Mouse (Mus musculus) hindbrain, embryonic 13.5 days (tissue): ENCODE measurements around the gene Pold1. TPM values are rescaled to one million over a fixed set of nuclear protein-coding genes. Genes with fewer than 3 reads are reported as not detected.

Experiments
- ATAC-seq: fragments of 200-750 bp; cut with Nextera tagmentation; 2 replicates; pipeline ENCODE4 v1.8.0; 2017; ENCODE audit warnings: moderate TSS enrichment; ENCODE audit not compliant: low FRiP score
- H3K27ac ChIP-seq: fragments of 300-500 bp; sonication (generic); 2 replicates; pipeline ENCODE4 v1.5.1; 2015; ENCODE audit warnings: inconsistent platforms, mild to moderate bottlenecking, moderate library complexity
- H3K27me3 ChIP-seq: fragments of 300-500 bp; sonication (generic); 2 replicates; pipeline ENCODE4 v1.6.1; 2015; ENCODE audit warnings: mild to moderate bottlenecking, inconsistent platforms
- H3K36me3 ChIP-seq: fragments of 300-500 bp; sonication (generic); 2 replicates; pipeline ENCODE4 v1.6.1; 2015; ENCODE audit warnings: mild to moderate bottlenecking, inconsistent platforms
- H3K4me1 ChIP-seq: fragments of 300-500 bp; sonication (generic); replicated peaks from 2 replicates; pipeline ENCODE4 v1.6.1; 2015; ENCODE audit warnings: inconsistent platforms
- H3K4me2 ChIP-seq: fragments of 300-500 bp; sonication (generic); 2 replicates; pipeline ENCODE4 v1.6.1; 2015; ENCODE audit warnings: inconsistent platforms, mild to moderate bottlenecking, moderate library complexity
- H3K4me3 ChIP-seq: fragments of 300-500 bp; sonication (generic); 2 replicates; pipeline ENCODE4 v1.5.1; 2015; ENCODE audit warnings: mild to moderate bottlenecking, inconsistent platforms
- H3K9ac ChIP-seq: fragments of 300-500 bp; sonication (generic); 2 replicates; pipeline ENCODE4 v1.6.1; 2015; ENCODE audit warnings: mild to moderate bottlenecking, inconsistent platforms
- H3K9me3 ChIP-seq: fragments of 300-500 bp; sonication (generic); 2 replicates; pipeline ENCODE4 v1.6.1; 2016; ENCODE audit warnings: inconsistent platforms
- WGBS: fragments of 180-500 bp; shearing (Covaris S2); methylation state at CpG from one replicate; pipeline ENCODE4 v1.1.7; 2015; 5-methylcytosine and 5-hydroxymethylcytosine counted together
- polyA plus RNA-seq: library from polyadenylated mRNA; unstranded; fragments of >200 nt; fragmentation: Nextera tagmentation; extraction: Ambion mirVana; gene quantifications from 2 replicates; pipeline ENCODE4 v1.2.1, GENCODE M21; 2015

Pold1 gene
- polyA plus RNA-seq, 1 experiment from 2014 or later, result 24.4 TPM

DNA sequence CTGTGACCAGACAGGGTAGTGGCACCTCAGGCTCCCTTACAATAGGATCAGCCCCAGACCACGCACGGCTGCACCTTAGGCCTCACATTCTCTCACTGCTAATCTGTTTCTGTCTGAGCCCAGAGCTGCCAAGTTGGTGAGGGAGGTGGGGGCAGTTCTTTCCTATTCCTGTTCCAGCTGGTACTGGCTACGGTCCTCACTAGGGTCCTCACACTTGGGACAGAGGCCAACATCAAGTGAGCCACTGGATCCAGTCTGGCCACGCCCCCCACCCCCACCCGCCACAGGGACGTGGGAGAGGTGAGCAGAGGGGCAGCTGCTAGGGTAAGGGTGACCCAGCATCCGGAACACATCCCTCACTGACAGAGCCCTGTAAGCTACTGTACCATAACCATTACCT lies 11.6 kb downstream of the Pold1 start:
- Histone ChIP-seq H3K27ac (no peak overlapping the region), H3K36me3 (peaks cover 86% of the 10 kb centered on the region), H3K4me2 (no peak overlapping the region), H3K9ac (0 out of 2 replicates have a peak overlapping the region, but pooled peaks have one; percentile 9), H3K9me3 (no peaks in the 10 kb centered on the region), H3K4me1 (no peaks in the 10 kb centered on the region), H3K27me3 (no peaks in the 10 kb centered on the region), H3K4me3 (no peak overlapping the region)
- 89% methylated on average over 7 of the region's 7 CpGs for WGBS
- ATAC-seq, result no peak

DNA sequence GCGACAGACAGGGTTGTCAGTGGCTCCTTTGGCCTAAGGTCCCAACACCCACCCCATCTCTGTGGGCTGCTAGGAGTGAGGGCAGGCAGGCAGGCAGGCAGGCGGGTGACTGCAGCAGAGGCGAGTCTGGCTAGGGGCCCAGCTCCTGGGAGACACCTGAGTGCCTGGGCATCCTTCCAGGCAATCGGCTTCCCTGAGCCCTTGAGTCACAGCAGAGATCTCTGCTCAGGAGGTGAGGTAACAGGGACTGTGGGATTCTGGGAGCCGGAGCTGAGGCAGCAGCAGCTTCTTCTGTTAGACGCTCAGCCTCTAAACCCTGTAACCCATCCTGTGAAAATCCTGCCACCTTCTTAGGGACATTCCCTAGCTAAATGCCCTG lies 12.1 kb downstream of the Pold1 start:
- Histone ChIP-seq H3K36me3 (peaks cover 81% of the 10 kb centered on the region), H3K9me3 (no peaks in the 10 kb centered on the region), H3K27me3 (no peaks in the 10 kb centered on the region), H3K4me1 (no peaks in the 10 kb centered on the region), H3K27ac (no peak overlapping the region), H3K9ac (peak overlapping the region; percentile 9; the same call in 1 of the 2 replicates), H3K4me3 (no peak overlapping the region), H3K4me2 (no peak overlapping the region)
- WGBS, result 92% methylated on average over 6 of the region's 6 CpGs
- no peak for ATAC-seq

DNA sequence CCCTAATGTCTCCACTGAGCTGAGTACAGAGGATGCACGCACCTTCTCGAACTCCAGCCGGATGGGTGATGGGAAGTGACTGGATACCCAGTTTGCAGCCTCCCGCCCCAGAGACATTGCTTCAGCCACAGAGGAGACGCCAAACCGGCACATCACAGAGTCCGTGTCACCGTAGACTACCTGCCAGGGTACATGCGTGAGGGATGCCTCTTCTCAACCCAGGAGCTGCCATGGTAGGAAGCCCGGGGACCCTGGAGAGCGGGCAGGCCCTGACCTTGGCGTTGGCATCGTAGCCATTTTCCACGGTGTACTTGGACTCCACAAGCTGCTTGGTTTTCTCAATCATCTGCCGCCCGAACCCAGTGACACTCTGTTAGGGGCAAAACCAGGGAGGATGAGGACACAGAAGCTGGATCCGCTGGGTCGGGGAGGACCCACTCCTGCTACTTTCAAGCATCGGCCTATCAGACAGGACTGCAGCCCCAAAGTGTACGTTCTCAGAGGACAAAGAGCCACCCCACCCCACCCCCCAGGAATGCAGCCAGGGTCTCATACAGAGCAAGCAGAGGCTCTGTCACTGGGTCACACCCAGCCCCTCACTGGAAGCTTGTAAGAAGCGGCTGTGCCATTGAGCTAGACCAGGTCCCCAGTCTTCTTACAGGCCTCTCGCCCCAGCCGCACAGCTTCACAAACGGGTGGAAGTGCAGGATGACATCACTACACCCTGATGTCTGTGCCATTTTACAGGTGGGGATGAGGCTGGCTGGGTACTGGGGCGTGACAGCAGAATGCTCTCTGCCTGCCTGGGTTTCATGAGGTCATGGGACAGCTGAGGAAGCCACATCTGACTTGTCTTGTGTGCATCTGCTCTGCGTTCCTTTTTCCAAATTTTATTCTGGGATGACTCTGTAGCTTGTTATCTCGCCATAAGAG lies 12.7 kb downstream of the Pold1 start:
- Histone ChIP-seq H3K27me3 (no peaks in the 10 kb centered on the region), H3K27ac (no peak overlapping the region), H3K4me3 (no peak overlapping the region), H3K4me2 (no peak overlapping the region), H3K36me3 (peaks cover 76% of the 10 kb centered on the region), H3K9me3 (no peaks in the 10 kb centered on the region), H3K4me1 (no peaks in the 10 kb centered on the region), H3K9ac (peak overlapping the region; percentile 9; the same call in 1 of the 2 replicates)
- no peak for ATAC-seq
- 95% methylated on average over 27 of the region's 27 CpGs for WGBS

DNA sequence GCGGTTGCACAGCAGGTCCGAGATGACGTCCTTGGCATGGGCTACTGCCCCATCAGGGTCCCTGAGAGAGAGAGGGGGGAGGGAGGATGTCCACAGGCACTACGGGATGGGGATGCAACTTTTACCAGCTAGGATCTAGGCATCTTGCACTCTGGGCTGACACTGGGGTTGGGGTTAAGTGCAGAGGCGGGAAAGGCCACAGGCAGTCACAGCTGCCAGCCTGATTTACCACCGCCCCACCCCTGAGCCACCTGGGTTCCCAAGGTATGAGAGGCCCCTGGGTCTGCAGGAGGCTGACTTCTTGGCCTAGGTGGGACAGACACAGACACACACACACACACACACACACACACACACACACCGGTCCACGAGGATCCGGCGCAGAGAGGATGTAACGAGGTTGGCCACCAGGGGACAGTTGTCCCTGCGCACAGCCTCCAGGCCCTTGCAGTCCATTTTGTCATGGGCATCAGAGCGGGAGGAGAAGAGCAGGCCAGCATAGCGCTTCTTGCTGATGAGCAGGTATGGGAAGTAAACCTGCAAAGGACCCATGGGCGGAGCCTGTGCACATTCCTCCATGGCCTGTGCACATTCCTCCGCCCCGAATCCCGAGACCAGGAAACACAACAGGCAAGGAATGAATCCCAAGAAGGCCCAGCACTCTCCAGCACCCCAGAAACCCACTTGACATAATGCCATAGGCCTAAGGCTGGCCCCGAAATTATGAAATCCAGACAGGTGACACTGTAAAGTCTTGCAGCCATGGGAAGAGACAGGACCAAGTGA lies 13.8 kb downstream of the Pold1 start:
- Histone ChIP-seq H3K4me2 (no peak overlapping the region), H3K4me1 (no peaks in the 10 kb centered on the region), H3K9me3 (no peaks in the 10 kb centered on the region), H3K4me3 (no peak overlapping the region), H3K27me3 (peaks cover 5% of the 10 kb centered on the region), H3K9ac (no peak overlapping the region), H3K36me3 (peaks cover 65% of the 10 kb centered on the region), H3K27ac (no peak overlapping the region)
- ATAC-seq, result no peak
- 91% methylated on average over 19 of the region's 19 CpGs for WGBS

DNA sequence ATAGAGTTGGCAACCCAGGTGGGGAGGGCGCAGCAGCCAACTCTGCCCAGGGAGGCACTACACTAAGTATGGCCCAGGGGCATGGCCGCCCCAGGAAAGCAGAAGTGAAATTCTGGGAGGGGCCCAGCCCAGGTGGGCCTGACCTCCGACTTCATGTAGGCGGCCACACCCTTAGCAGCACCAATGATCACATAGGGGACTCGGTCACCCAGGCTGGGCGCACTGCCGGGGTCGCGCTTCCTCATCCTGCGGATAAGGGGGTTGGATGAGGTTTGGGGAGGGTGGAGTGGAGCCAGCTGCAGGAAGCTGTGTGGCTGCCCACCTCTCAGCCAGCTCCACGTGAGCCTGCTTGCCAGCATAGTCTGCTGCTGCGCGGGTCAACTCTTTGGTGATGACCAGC lies 14.4 kb downstream of the Pold1 start:
- H3K4me3 ChIP-seq, result no peak overlapping the region
- H3K4me1 ChIP-seq, result no peaks in the 10 kb centered on the region
- peaks cover 11% of the 10 kb centered on the region for H3K27me3 ChIP-seq
- H3K36me3 ChIP-seq, result peaks cover 59% of the 10 kb centered on the region
- H3K27ac ChIP-seq, result no peak overlapping the region
- ATAC-seq, result no peak
- no peaks in the 10 kb centered on the region for H3K9me3 ChIP-seq
- H3K4me2 ChIP-seq, result no peak overlapping the region
- WGBS, result 93% methylated on average over 13 of the region's 13 CpGs
- H3K9ac ChIP-seq, result no peak overlapping the region

DNA sequence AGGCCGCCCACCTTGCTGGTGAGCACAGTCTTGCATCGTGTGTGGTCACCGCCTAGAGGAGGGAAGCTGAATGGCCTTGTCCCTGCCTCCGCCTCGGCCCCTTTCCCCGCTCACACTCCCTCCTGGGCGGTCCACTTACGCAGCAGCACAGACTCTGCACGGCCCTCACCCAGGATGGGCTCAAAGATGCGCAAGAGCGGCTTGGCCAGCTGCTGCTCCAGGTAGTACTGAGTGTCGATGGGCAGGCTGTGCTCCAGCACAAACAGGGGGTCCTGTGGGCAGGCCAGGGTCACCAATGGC lies 15.0 kb downstream of the Pold1 start:
- Histone ChIP-seq H3K4me3 (no peak overlapping the region), H3K4me2 (no peak overlapping the region), H3K4me1 (no peaks in the 10 kb centered on the region), H3K27ac (no peak overlapping the region), H3K27me3 (peaks cover 16% of the 10 kb centered on the region), H3K36me3 (peaks cover 53% of the 10 kb centered on the region), H3K9me3 (no peaks in the 10 kb centered on the region), H3K9ac (no peak overlapping the region)
- no peak for ATAC-seq
- 77% methylated on average over 11 of the region's 12 CpGs for WGBS

DNA sequence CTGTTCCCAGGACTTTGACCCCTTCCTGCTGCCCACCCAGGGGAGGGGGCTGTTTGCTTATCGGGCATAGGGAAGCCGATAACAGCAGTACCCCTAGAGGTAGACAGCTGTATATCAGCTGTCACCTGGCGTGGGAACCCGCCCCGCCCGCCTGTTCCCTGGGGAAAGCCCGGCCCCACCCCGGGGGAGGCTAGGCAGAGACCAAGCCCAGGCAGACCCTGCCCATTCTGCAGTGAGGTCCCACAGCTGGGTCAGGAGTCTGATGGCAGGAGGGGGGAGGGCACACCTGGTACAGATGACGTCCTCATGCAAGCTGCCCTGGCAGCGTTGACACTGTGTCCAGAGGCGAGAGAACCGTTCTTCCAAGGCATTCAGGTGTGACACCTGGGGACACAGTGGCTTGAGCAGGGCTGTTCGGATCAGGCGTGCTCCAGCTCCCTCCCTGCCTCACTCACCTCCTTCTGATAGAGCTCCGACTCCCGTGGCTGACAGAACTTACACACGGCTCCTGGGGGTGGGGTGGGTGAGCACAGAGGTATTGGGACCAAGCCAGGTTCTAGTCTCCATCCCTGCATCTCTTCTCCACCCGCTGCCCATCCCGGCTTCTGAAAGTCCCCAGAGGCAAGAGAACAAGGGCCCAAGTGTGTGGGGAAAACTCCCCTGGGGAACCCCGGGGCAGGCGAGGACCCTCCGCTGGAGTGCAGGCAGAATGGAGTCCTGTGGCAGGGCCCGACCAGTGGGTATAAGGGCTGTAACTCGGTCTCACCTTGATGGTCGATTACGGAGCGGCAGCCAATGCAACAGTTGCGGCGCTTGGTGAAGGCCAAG lies 15.5 kb downstream of the Pold1 start:
- peaks cover 2% of the 10 kb centered on the region for H3K4me1 ChIP-seq

DNA sequence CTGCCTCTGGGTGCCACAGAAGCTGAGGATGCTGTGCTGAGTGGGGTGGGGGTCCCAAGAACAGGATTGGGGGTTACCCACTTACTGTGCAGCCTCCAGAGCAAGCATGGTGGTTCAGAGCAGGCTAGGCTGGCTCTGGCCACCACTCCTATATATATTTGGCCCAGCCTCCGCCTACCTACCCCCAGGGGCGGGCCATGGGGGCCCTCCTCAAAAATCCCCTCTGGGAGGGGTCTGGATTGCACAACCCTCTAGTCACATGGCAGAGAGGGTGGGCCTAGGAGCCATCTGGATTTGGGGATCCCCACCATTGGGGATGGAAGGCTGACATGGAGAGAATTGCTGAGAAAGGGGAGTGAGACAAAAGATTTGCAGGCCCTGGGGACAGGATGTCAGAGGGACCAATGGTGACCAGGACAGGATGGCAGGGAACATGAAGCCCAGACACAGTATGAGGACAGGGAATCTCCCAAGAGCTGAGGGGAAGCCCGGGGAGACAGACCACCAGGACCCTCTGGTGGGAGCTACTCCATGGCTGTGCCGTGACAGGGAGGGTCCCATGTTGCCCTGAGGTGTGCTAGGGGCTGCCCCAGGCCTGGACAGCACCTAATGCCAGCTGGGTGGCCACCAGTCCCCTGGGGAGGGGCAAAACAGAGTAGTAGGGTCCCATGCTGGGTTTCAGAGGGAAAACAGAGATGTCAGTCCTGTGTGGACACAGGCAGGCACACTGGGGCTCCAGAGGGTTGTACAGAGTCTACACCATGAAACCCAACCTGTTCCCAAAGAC lies 16.5 kb downstream of the Pold1 start, which contains the start of gene Spib:
TSS of gene Spib (minus strand) at position 126 of the 787 bp plus-strand sequence.
- no peaks in the 10 kb centered on the region for H3K9me3 ChIP-seq
- no peak within 1 kb of the TSS; the same call in 1 of the 2 replicates for H3K9ac ChIP-seq
- H3K27me3 ChIP-seq, result peaks cover 30% of the 10 kb centered on the region
- H3K27ac ChIP-seq, result no peak within 1 kb of the TSS
- H3K4me2 ChIP-seq, result no peak within 1 kb of the TSS
- ATAC-seq, result no peak
- no peak within 1 kb of the TSS for H3K4me3 ChIP-seq
- H3K36me3 ChIP-seq, result peaks cover 38% of the 10 kb centered on the region
- H3K4me1 ChIP-seq, result peaks cover 9% of the 10 kb centered on the region
- 90% methylated on average over 4 of the region's 4 CpGs for WGBS

More for the DNA sequence above, 15.5 kb downstream of the Pold1 start:
- H3K9me3 ChIP-seq, result no peaks in the 10 kb centered on the region
- H3K27ac ChIP-seq, result no peak overlapping the region
- 86% methylated on average over 29 of the region's 29 CpGs for WGBS
- peaks cover 22% of the 10 kb centered on the region for H3K27me3 ChIP-seq
- H3K9ac ChIP-seq, result no peak overlapping the region
- ATAC-seq, result no peak
- no peak overlapping the region for H3K4me3 ChIP-seq
- peaks cover 48% of the 10 kb centered on the region for H3K36me3 ChIP-seq
- H3K4me2 ChIP-seq, result no peak overlapping the region

DNA sequence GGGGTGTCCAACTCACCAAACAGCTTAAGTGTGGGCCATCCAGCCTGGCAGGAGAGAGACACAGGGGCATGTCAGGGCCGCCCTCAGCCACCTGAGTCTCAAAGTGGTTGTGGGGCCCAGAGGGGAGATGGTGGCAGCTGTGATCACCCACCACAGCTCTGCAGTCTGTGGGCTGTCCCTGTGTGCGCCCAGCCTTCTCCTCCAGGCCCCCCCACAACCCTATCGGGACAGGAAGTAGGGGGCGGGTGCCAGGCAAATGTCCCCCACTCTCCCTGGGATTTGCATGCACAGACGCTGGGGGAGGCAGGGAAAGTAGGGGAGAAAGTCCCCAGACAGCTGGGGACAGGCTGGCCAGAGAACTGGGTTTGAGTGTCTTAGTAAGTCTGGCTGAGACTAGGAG lies 17.4 kb downstream of the Pold1 start:
- H3K9me3 ChIP-seq, result no peaks in the 10 kb centered on the region
- H3K9ac ChIP-seq, result no peak overlapping the region; the same call in 1 of the 2 replicates
- no peak for ATAC-seq
- WGBS, result 68% methylated on average over 4 of the region's 5 CpGs
- no peak overlapping the region for H3K4me2 ChIP-seq
- H3K36me3 ChIP-seq, result peaks cover 30% of the 10 kb centered on the region
- no peak overlapping the region for H3K4me3 ChIP-seq
- peaks cover 9% of the 10 kb centered on the region for H3K4me1 ChIP-seq
- no peak overlapping the region for H3K27ac ChIP-seq
- H3K27me3 ChIP-seq, result peaks cover 38% of the 10 kb centered on the region

DNA sequence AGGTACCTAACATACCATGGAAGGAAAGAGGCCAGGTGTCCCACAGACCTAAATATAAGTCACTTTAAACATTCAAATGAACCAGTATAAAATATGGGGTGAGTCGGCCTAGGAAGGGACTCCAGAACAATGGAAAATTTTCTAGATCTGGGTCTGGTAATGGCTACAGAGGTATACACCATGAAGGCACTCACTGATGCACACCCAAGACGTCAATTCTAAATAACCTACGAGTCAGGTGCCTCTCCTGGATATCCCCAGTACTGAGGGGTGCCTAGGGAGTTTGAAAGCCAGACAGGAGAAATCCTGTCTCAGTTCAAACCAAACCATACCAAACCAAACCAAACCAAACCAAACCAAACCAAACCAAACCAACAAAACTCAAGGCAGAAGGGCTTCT lies 18.1 kb downstream of the Pold1 start:
- 86% methylated on average over 3 of the region's 3 CpGs for WGBS
- Histone ChIP-seq H3K4me2 (no peak overlapping the region), H3K9me3 (no peaks in the 10 kb centered on the region), H3K27ac (no peak overlapping the region), H3K36me3 (peaks cover 24% of the 10 kb centered on the region), H3K4me1 (peaks cover 9% of the 10 kb centered on the region), H3K4me3 (no peak overlapping the region), H3K27me3 (peaks cover 45% of the 10 kb centered on the region), H3K9ac (no peak overlapping the region)
- no peak for ATAC-seq

DNA sequence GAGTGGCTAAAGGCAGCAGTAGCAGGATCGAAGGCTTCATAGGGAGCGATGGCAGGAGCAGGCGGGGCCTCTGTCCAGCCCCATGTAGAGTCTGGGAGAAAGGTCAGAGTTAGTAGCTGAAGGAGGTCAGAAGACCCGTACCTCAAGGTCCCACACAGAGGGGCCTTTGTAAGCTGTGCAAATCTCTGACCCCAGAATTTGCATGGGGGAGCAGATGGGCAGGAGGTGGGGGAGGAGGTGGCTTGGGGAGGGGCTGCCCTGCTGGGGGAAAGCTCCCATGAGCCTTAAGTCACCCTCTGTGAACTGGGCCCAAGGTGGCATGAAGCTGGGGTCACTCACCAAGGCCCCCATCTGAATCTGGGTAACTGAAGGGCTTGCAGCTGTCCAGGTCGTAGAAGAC lies 19.1 kb downstream of the Pold1 start:
- ATAC-seq, result no peak
- no peak overlapping the region for H3K4me2 ChIP-seq
- 60% methylated on average over 5 of the region's 5 CpGs for WGBS
- H3K4me1 ChIP-seq, result peaks cover 15% of the 10 kb centered on the region
- peaks cover 14% of the 10 kb centered on the region for H3K36me3 ChIP-seq
- H3K9ac ChIP-seq, result no peak overlapping the region
- peaks cover 55% of the 10 kb centered on the region for H3K27me3 ChIP-seq
- no peak overlapping the region for H3K27ac ChIP-seq
- H3K9me3 ChIP-seq, result no peaks in the 10 kb centered on the region
- no peak overlapping the region for H3K4me3 ChIP-seq
